In genomic region chr11:117822728-117823241, GRCm38 (mm10) we compare ENCODE assay signal across 10 mouse cellular contexts. TPM values are rescaled to one million over a fixed set of nuclear protein-coding genes. Genes with fewer than 3 reads are reported as not detected.
DNase-seq lines count a peak whose midpoint lies in the region; ATAC-seq lines count a peak whose summit lies in the region.
"Had no signal": no experiment of that assay in that cellular context is flagged by ENCODE, and none has a peak within 500 bp of the region (broad histone marks: within the 10 kb centered on the region; RNA-seq: fewer than 3 reads in every experiment).

No protein-coding gene starts in this region.

- no peak for ATAC-seq in neural tube, embryonic 13.5 days (ENCODE audit: low read depth)
- no peak for ATAC-seq in neural tube, embryonic 15.5 days (ENCODE audit: low FRiP score)
- ATAC-seq in stomach, embryonic 16.5 days (ENCODE audit: insufficient read depth, low FRiP score): peak; percentile 15; the same call in 1 of the 2 replicates

- peak; percentile 17 to 40 for DNase-seq in adrenal gland, postnatal 36 days
- DNase-seq in adrenal gland, postnatal 10 days: no peak
- DNase-seq in kidney, postnatal 14 days: peak; percentile 62
- DNase-seq in layer of hippocampus, adult 9-11 months: no peak
- no peak for DNase-seq in spleen, adult 12 weeks (ENCODE audit: low spot score)

- no peaks in the 10 kb centered on the region for H3K9me3 ChIP-seq in neural tube, embryonic 13.5 days
- H3K9me3 ChIP-seq in neural tube, embryonic 15.5 days (replicated peaks): no peaks in the 10 kb centered on the region
- H3K9me3 ChIP-seq in stomach, embryonic 16.5 days (replicated peaks; ENCODE audit: control insufficient read depth, low read length): no peaks in the 10 kb centered on the region
- H3K9me3 ChIP-seq: hindbrain, embryonic 12.5 days had no signal

- 78% methylated on average over 7 of the region's 7 CpGs for WGBS in neural tube, embryonic 13.5 days
- WGBS in neural tube, embryonic 15.5 days: 76% methylated on average over 7 of the region's 7 CpGs
- 37% methylated on average over 7 of the region's 7 CpGs for WGBS in stomach, embryonic 16.5 days

- H3K4me1 ChIP-seq in neural tube, embryonic 13.5 days (replicated peaks): peaks cover 57% of the 10 kb centered on the region
- peaks cover 45% of the 10 kb centered on the region for H3K4me1 ChIP-seq in neural tube, embryonic 15.5 days
- H3K4me1 ChIP-seq in stomach, embryonic 16.5 days (ENCODE audit: control insufficient read depth, insufficient read depth, low read length): peaks cover 44% of the 10 kb centered on the region

- H3K27ac ChIP-seq in neural tube, embryonic 13.5 days (replicated peaks): peak overlapping the region; percentile 33; the same call in 1 of the 2 replicates
- no peak overlapping the region for H3K27ac ChIP-seq in neural tube, embryonic 15.5 days (replicated peaks)
- H3K27ac ChIP-seq in stomach, embryonic 16.5 days (ENCODE audit: low read length): peak overlapping the region; percentile 73
- H3K27ac ChIP-seq: hindbrain, embryonic 12.5 days had no signal

- H3K9ac ChIP-seq in neural tube, embryonic 13.5 days: no peak overlapping the region
- no peak overlapping the region for H3K9ac ChIP-seq in neural tube, embryonic 15.5 days (replicated peaks)
- peak overlapping the region; percentile 22; the same call in 1 of the 2 replicates for H3K9ac ChIP-seq in stomach, embryonic 16.5 days (ENCODE audit: low read length)
- H3K9ac ChIP-seq: hindbrain, embryonic 12.5 days had no signal

- no peak overlapping the region for H3K4me2 ChIP-seq in neural tube, embryonic 13.5 days
- no peak overlapping the region for H3K4me2 ChIP-seq in neural tube, embryonic 15.5 days
- peak overlapping the region; percentile 16; the same call in 1 of the 2 replicates for H3K4me2 ChIP-seq in stomach, embryonic 16.5 days (ENCODE audit: low read depth, low read length)
- H3K4me2 ChIP-seq: hindbrain, embryonic 12.5 days had no signal

- H3K36me3 ChIP-seq in neural tube, embryonic 13.5 days: no peaks in the 10 kb centered on the region
- no peaks in the 10 kb centered on the region for H3K36me3 ChIP-seq in neural tube, embryonic 15.5 days
- no peaks in the 10 kb centered on the region for H3K36me3 ChIP-seq in stomach, embryonic 16.5 days (ENCODE audit: control insufficient read depth, insufficient read depth, low read length)

- H3K4me3 ChIP-seq in neural tube, embryonic 13.5 days: no peak overlapping the region
- H3K4me3 ChIP-seq in neural tube, embryonic 15.5 days (replicated peaks): no peak overlapping the region
- no peak overlapping the region for H3K4me3 ChIP-seq in stomach, embryonic 16.5 days (replicated peaks; ENCODE audit: low read length)
- H3K4me3 ChIP-seq: hindbrain, embryonic 12.5 days had no signal

- H3K27me3 ChIP-seq in neural tube, embryonic 13.5 days: no peaks in the 10 kb centered on the region
- H3K27me3 ChIP-seq in neural tube, embryonic 15.5 days (replicated peaks): no peaks in the 10 kb centered on the region
- H3K27me3 ChIP-seq in stomach, embryonic 16.5 days (ENCODE audit: control insufficient read depth, insufficient read depth, low read length): no peaks in the 10 kb centered on the region
- H3K27me3 ChIP-seq: hindbrain, embryonic 12.5 days had no signal

RNA-seq across cellular contexts. Expression of gene Afmid, which starts 2.9 kb away (rescaled TPM):
- total RNA-seq in adrenal gland, postnatal 36 days (2021): 1 to 10 TPM; 6.5 to 8.6 TPM
- total RNA-seq in adrenal gland, postnatal 10 days (2021): 10 to 100 TPM; 14.1 to 17.7 TPM
- 2.7 and 3.3 TPM in 2 replicates for polyA plus RNA-seq in neural tube, embryonic 13.5 days (2015; fragmentation: Nextera tagmentation; extraction: Ambion mirVana)
- 6.0 and 8.0 TPM in 2 replicates for polyA plus RNA-seq in neural tube, embryonic 15.5 days (2015; fragmentation: Nextera tagmentation; extraction: Ambion mirVana)
- polyA plus RNA-seq in stomach, embryonic 16.5 days (2015; fragmentation: Nextera tagmentation; extraction: Ambion mirVana): 6.8 and 8.5 TPM in 2 replicates

RNA-seq across cellular contexts. Expression of gene Tk1, which starts 3.1 kb away (rescaled TPM):
- total RNA-seq in adrenal gland, postnatal 36 days (2021): 1 to 10 TPM; 7.9 to 8.8 TPM
- 10 to 100 TPM; 39.7 to 47.3 TPM for total RNA-seq in adrenal gland, postnatal 10 days (2021)
- polyA plus RNA-seq in neural tube, embryonic 13.5 days (2015; fragmentation: Nextera tagmentation; extraction: Ambion mirVana): 15.8 and 24.0 TPM in 2 replicates
- polyA plus RNA-seq in neural tube, embryonic 15.5 days (2015; fragmentation: Nextera tagmentation; extraction: Ambion mirVana): 15.6 and 42.9 TPM in 2 replicates
- 120 and 128 TPM in 2 replicates for polyA plus RNA-seq in stomach, embryonic 16.5 days (2015; fragmentation: Nextera tagmentation; extraction: Ambion mirVana)

RNA-seq across cellular contexts. Expression of gene Gm20708, which starts 13.3 kb away (rescaled TPM):
- under 1 TPM; 0.50 to 0.63 TPM for total RNA-seq in adrenal gland, postnatal 36 days (2021)
- under 1 TPM; 0.57 to 0.58 TPM for total RNA-seq in adrenal gland, postnatal 10 days (2021)
- polyA plus RNA-seq in neural tube, embryonic 13.5 days (2015; fragmentation: Nextera tagmentation; extraction: Ambion mirVana): 0.56 and 1.6 TPM in 2 replicates
- 0.95 and 1.7 TPM in 2 replicates for polyA plus RNA-seq in neural tube, embryonic 15.5 days (2015; fragmentation: Nextera tagmentation; extraction: Ambion mirVana)
- 0.16 and 0.68 TPM in 2 replicates for polyA plus RNA-seq in stomach, embryonic 16.5 days (2015; fragmentation: Nextera tagmentation; extraction: Ambion mirVana)

RNA-seq across cellular contexts. Expression of gene Syngr2, which starts 13.3 kb away (rescaled TPM):
- total RNA-seq in adrenal gland, postnatal 36 days (2021): 10 to 100 TPM; 80.4 to 97.8 TPM
- 10 to 100 TPM; 60.2 to 69.5 TPM for total RNA-seq in adrenal gland, postnatal 10 days (2021)
- 15.3 and 17.5 TPM in 2 replicates for polyA plus RNA-seq in neural tube, embryonic 13.5 days (2015; fragmentation: Nextera tagmentation; extraction: Ambion mirVana)
- 13.7 and 52.4 TPM in 2 replicates for polyA plus RNA-seq in neural tube, embryonic 15.5 days (2015; fragmentation: Nextera tagmentation; extraction: Ambion mirVana)
- polyA plus RNA-seq in stomach, embryonic 16.5 days (2015; fragmentation: Nextera tagmentation; extraction: Ambion mirVana): 129 and 157 TPM in 2 replicates

RNA-seq across cellular contexts. Expression of gene 6030468B19Rik, which starts 25.3 kb away (rescaled TPM):
- total RNA-seq in adrenal gland, postnatal 36 days (2021): not detected
- under 1 TPM; 0.42 to 0.45 TPM for total RNA-seq in adrenal gland, postnatal 10 days (2021)
- polyA plus RNA-seq in neural tube, embryonic 13.5 days (2015; fragmentation: Nextera tagmentation; extraction: Ambion mirVana): 0.18 TPM in 1 of 2 replicates, not detected in the other
- polyA plus RNA-seq in neural tube, embryonic 15.5 days (2015; fragmentation: Nextera tagmentation; extraction: Ambion mirVana): 0.23 TPM in 1 of 2 replicates, not detected in the other
- polyA plus RNA-seq in stomach, embryonic 16.5 days (2015; fragmentation: Nextera tagmentation; extraction: Ambion mirVana): 2.5 and 4.7 TPM in 2 replicates
- total RNA-seq: left cerebral cortex, postnatal 36 days had no signal

Comparison
In these comparisons a context has a peak if more than half of its experiments do, and no peak if none do; other contexts are left out.
1. DNase-seq: peak in adrenal gland, postnatal 36 days (2 of 2) and kidney, postnatal 14 days (single experiment); none in adrenal gland, postnatal 10 days (single experiment), layer of hippocampus, adult 9-11 months (single experiment) and spleen, adult 12 weeks (single experiment).